Mouse (Mus musculus) forebrain, postnatal 0 days (tissue): ENCODE measurements around the gene Sspo. TPM values are rescaled to one million over a fixed set of nuclear protein-coding genes. Genes with fewer than 3 reads are reported as not detected.
A peak's percentile ranks its signal among the peaks of the same experiment; 100 is the strongest.

ENCODE experiments used
- ATAC-seq: fragments of 200-750 bp; cut with Nextera tagmentation; 2 replicates; pipeline ENCODE4 v1.8.0; 2017; ENCODE audit warnings: mild to moderate bottlenecking, moderate library complexity
- DNase-seq: peaks from one replicate; pipeline ENCODE4 v3.0.0-alpha.2; 2015
- H3K27ac ChIP-seq: fragments of 300-500 bp; sonication (generic); 2 replicates; pipeline ENCODE4 v1.5.1; 2014; ENCODE audit warnings: low read depth, mild to moderate bottlenecking, antibody characterized with exemption, low read length, moderate library complexity, mixed read lengths
- H3K27me3 ChIP-seq: fragments of 300-500 bp; sonication (generic); 2 replicates; pipeline ENCODE4 v1.6.1; 2014; ENCODE audit warnings: mild to moderate bottlenecking, low read length, mixed read lengths; ENCODE audit not compliant: insufficient read depth
- H3K36me3 ChIP-seq: fragments of 300-500 bp; sonication (generic); 2 replicates; pipeline ENCODE4 v1.6.1; 2014; ENCODE audit warnings: mild to moderate bottlenecking, moderate library complexity; ENCODE audit not compliant: insufficient read depth
- H3K4me1 ChIP-seq: fragments of 300-500 bp; sonication (generic); 2 replicates; pipeline ENCODE4 v1.6.1; 2014; ENCODE audit warnings: antibody characterized with exemption; ENCODE audit not compliant: insufficient read depth
- H3K4me2 ChIP-seq: fragments of 300-500 bp; sonication (generic); 2 replicates; pipeline ENCODE4 v1.6.1; 2014; ENCODE audit warnings: low read depth, mild to moderate bottlenecking, moderate library complexity
- H3K4me3 ChIP-seq: fragments of 300-500 bp; sonication (generic); 2 replicates; pipeline ENCODE4 v1.5.1; 2014; ENCODE audit warnings: low read depth, low read length, mixed read lengths
- H3K9ac ChIP-seq: fragments of 300-500 bp; sonication (generic); 2 replicates; pipeline ENCODE4 v1.6.1; 2014; ENCODE audit warnings: mild to moderate bottlenecking
- H3K9me3 ChIP-seq: fragments of 300-500 bp; sonication (generic); 2 replicates; pipeline ENCODE4 v1.6.1; 2016; ENCODE audit warnings: low read length
- CTCF ChIP-seq: sonication (generic); IDR thresholded peaks from 2 replicates; pipeline ENCODE4 v1.5.1; 2016; ENCODE audit warnings: antibody characterized with exemption, control low read depth, low read depth
- WGBS: fragments of 180-500 bp; shearing (Covaris S2); extraction: QIAGEN DNeasy Blood & Tissue Kit; methylation state at CpG from one replicate; pipeline ENCODE4 v1.1.7; 2014; 5-methylcytosine and 5-hydroxymethylcytosine counted together
- polyA plus RNA-seq: library from polyadenylated mRNA; unstranded; fragments of >200 nt; fragmentation: Nextera tagmentation; extraction: Ambion mirVana; gene quantifications from 2 replicates; pipeline ENCODE4 v1.2.1, GENCODE M21; 2015
- total RNA-seq: library from RNA; depleted of rRNA; stranded (reverse); fragments of >200 nt; gene quantifications from 2 replicates; pipeline ENCODE4 v1.2.3, GENCODE M21; 2014

Gene Sspo
- total and polyA plus RNA-seq, 2 experiments from 2014 or later, result 0.24 to 0.27 TPM

- TF ChIP-seq CTCF, result no peak
- H3K36me3 ChIP-seq, result peaks cover 14% of the 10 kb centered on the region
- peak overlapping the region; percentile 93 for H3K4me2 ChIP-seq
- H3K4me1 ChIP-seq, result peaks cover 5% of the 10 kb centered on the region
- H3K9me3 ChIP-seq, result no peaks in the 10 kb centered on the region
- ATAC-seq (peak; percentile 83), DNase-seq (peak; percentile 92)
- H3K4me3 ChIP-seq, result peak overlapping the region; percentile 84
- 2% methylated on average over 31 of the region's 34 CpGs for WGBS
- H3K9ac ChIP-seq, result peak overlapping the region; percentile 76
- no peaks in the 10 kb centered on the region for H3K27me3 ChIP-seq
- peak overlapping the region; percentile 87 for H3K27ac ChIP-seq
These were observed 3.5 kb upstream of the Sspo start for GRCm38 (mm10) chr6:48444310-48445180.

- H3K27ac ChIP-seq, result peak within 1 kb of the TSS; percentile 87
These were observed 2.6 kb upstream of the Sspo start, which contains the start of gene Zfp467 for GRCm38 (mm10) chr6:48445181-48446101. Gene Zfp467 (minus strand): TSS chr6:48445825.

GRCm38 (mm10) chr6:48446256-48446655 is 1.8 kb upstream of the Sspo start:
- peak overlapping the region; percentile 93 for H3K4me2 ChIP-seq
- ATAC-seq, result no peak
- TF ChIP-seq CTCF, result no peak

More at GRCm38 (mm10) chr6:48445181-48446101, 2.6 kb upstream of the Sspo start, which contains the start of gene Zfp467:
- Histone ChIP-seq H3K36me3 (peaks cover 14% of the 10 kb centered on the region), H3K4me2 (peak within 1 kb of the TSS; percentile 93), H3K4me1 (peaks cover 5% of the 10 kb centered on the region), H3K9ac (peak within 1 kb of the TSS; percentile 76), H3K27me3 (no peaks in the 10 kb centered on the region), H3K4me3 (peak within 1 kb of the TSS; percentile 84), H3K9me3 (no peaks in the 10 kb centered on the region)
- 1% methylated on average over 64 of the region's 65 CpGs for WGBS
- ATAC-seq (peak; percentile 39), DNase-seq (peak; percentile 53)
- TF ChIP-seq CTCF, result no peak

GRCm38 (mm10) chr6:48446896-48447295 is 1.1 kb upstream of the Sspo start:
- no peaks in the 10 kb centered on the region for H3K27me3 ChIP-seq
- H3K4me3 ChIP-seq, result no peak overlapping the region
- no peaks in the 10 kb centered on the region for H3K9me3 ChIP-seq
- WGBS, result 87% methylated on average over 3 of the region's 3 CpGs
- peaks cover 3% of the 10 kb centered on the region; the same call in 1 of the 2 replicates for H3K36me3 ChIP-seq
- no peak overlapping the region for H3K27ac ChIP-seq
- DNase-seq (no peak), ATAC-seq (no peak)
- no peak overlapping the region for H3K4me2 ChIP-seq
- no peak overlapping the region for H3K9ac ChIP-seq
- TF ChIP-seq CTCF, result no peak
- H3K4me1 ChIP-seq, result peaks cover 5% of the 10 kb centered on the region

More at GRCm38 (mm10) chr6:48446256-48446655, 1.8 kb upstream of the Sspo start:
- H3K9me3 ChIP-seq, result no peaks in the 10 kb centered on the region
- 40% methylated on average over 3 of the region's 3 CpGs for WGBS
- H3K36me3 ChIP-seq, result peaks cover 9% of the 10 kb centered on the region
- DNase-seq, result no peak
- no peak overlapping the region for H3K27ac ChIP-seq
- peaks cover 5% of the 10 kb centered on the region for H3K4me1 ChIP-seq
- H3K27me3 ChIP-seq, result no peaks in the 10 kb centered on the region
- H3K4me3 ChIP-seq, result peak overlapping the region; percentile 84
- peak overlapping the region; percentile 76 for H3K9ac ChIP-seq

GRCm38 (mm10) chr6:48448527-48448926 is 498 bp downstream of the Sspo start:
- WGBS, result 84% methylated on average over 7 of the region's 7 CpGs
- ATAC-seq (no peak), DNase-seq (no peak)
- Histone ChIP-seq H3K9ac (no peak overlapping the region), H3K36me3 (no peaks in the 10 kb centered on the region), H3K4me2 (no peak overlapping the region), H3K4me1 (peaks cover 2% of the 10 kb centered on the region), H3K4me3 (no peak overlapping the region), H3K27ac (no peak overlapping the region), H3K27me3 (no peaks in the 10 kb centered on the region), H3K9me3 (no peaks in the 10 kb centered on the region)
- no peak for TF ChIP-seq CTCF

- H3K27ac ChIP-seq, result no peak overlapping the region
- no peaks in the 10 kb centered on the region for H3K4me1 ChIP-seq
These were observed 4.1 kb downstream of the Sspo start for GRCm38 (mm10) chr6:48452151-48452550.

More at GRCm38 (mm10) chr6:48452151-48452550, 4.1 kb downstream of the Sspo start:
- 42% methylated on average over 1 of the region's 1 CpGs for WGBS
- no peak overlapping the region for H3K4me3 ChIP-seq
- no peaks in the 10 kb centered on the region for H3K9me3 ChIP-seq
- no peak overlapping the region for H3K9ac ChIP-seq
- no peak for DNase-seq
- H3K36me3 ChIP-seq, result no peaks in the 10 kb centered on the region
- H3K4me2 ChIP-seq, result no peak overlapping the region
- no peak for TF ChIP-seq CTCF
- no peak for ATAC-seq
- H3K27me3 ChIP-seq, result no peaks in the 10 kb centered on the region
